Mouse (Mus musculus) testis, adult 2 months (tissue): ENCODE data around the gene Caln1.

Experiments
- CTCF ChIP-seq: fragments of 200-500 bp; IDR thresholded peaks from 2 replicates; pipeline ENCODE4 v1.5.1; 2012; ENCODE audit warnings: low read depth, mild to moderate bottlenecking, inconsistent platforms, low read length, moderate library complexity; ENCODE audit not compliant: control insufficient read depth, insufficient read depth, insufficient replicate concordance
- POLR2A ChIP-seq: fragments of 200-500 bp; IDR thresholded peaks from 2 replicates; pipeline ENCODE4 v1.6.1; 2012; ENCODE audit warnings: low read depth, mild to moderate bottlenecking, inconsistent platforms, low read length, moderate library complexity; ENCODE audit not compliant: control insufficient read depth

DNA sequence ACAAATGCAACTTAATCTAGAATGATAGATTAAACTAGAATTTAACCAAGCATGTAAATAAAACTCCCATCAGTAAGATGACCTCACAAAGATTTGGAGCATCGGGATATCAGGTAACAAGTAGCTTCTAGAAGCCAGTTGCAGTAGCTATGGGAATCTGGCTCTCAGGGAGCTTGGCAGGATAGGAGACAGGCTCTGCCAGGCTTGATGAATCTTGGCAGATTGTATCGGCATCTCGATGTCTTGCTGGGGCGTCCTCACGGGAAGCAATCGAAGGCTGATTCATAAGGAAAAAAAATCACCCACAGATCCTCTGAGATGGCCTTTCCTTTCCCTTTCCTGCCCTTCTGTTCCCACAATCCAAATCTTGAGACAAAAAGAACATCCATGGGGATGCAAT is 396.5 kb downstream of the Caln1 start:
- no peak for TF ChIP-seq CTCF
- TF ChIP-seq POLR2A, result no peak
